Mouse (Mus musculus): ENCODE data around the gene Ntrk2. TPM values are rescaled to one million over a fixed set of nuclear protein-coding genes. Genes with fewer than 3 reads are reported as not detected.
"Not testable (repeated sequence)": the region's sequence is repeated elsewhere in the genome, so short reads cannot be mapped to it uniquely, and the experiment has no call there.

Ntrk2 gene
- total RNA-seq, 4 experiments from 2014 or later, result 1.2 to 4.7 (median 3.4) TPM

- DNase-seq (ENCODE audit: low spot score in 2 of 2), result no peak
Measured at GRCm38 (mm10) chr13:59030574-59030973, 224.2 kb downstream of the Ntrk2 start.

DNA sequence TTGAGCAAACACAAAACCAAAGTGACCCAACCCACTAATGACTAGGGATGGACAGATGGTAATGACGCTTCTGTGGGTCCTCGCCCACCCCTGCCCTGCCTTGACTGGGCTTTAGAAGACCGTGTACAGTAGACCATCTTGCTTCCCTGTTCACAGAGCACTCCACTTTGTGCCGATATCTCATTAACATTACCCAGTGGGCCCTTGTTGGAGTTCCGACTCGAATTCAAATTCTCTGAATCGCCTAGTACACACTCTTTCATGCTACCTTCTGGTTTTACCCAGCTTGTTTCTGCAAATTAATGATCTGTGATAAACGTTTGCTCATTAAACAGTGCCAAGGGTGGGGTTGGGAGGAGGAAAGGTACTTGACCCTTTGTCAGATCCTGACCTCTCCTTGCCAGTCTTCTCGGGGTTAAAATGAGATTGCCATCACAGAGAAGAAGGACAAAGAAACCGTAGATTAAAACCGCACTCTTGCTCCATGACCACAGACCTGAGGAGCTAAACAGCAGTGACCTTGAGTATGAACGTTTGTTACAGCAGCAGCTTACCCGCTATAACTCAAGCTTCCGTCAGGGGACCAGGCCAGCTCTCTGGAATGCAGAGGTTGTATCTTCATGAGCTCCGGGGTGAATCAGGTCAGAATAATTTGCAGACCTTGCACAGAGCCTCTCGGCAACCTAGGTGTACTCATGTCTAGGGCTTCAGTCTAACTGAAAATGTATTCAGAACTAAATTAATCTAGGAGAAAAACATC lies 234.0 kb downstream of the Ntrk2 start:
- no peak for DNase-seq (ENCODE audit: low spot score in 2 of 2)

DNA sequence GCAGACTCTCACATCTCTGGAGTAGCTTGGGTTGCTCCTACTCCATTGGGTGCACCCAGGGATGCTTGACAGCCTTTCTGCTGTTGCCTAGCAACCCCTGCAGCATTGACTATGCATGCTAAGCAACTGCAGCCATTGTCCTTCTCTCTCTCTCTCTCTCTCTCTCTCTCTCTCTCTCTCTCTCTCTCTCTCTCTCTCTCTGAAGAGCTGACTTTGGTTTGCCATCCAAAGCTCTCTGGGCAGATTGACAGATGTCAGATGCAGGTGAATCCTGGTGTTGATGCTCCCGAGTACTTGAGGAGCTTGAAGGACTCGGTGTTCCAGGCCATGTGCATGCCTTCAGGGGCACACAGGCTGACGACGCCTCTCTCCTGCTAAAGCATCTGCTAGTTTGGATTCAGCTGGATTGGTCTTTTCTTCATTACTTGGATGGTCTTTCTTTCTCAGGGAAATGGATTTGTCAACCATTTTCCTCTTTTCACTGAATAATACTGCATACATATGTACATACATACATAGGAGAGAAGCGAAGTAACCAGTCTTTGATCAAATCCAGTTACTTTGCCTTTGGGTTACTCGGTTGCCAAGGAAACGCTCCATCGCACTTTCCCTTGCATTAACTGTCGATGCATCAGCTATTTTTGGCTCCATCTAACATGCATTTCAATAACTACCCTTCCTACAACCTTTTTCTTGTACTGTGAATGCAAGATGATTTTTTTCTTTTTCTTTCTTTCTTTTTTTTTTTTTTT lies 234.8 kb downstream of the Ntrk2 start:
- DNase-seq (ENCODE audit: low spot score in 2 of 2), result no peak

DNA sequence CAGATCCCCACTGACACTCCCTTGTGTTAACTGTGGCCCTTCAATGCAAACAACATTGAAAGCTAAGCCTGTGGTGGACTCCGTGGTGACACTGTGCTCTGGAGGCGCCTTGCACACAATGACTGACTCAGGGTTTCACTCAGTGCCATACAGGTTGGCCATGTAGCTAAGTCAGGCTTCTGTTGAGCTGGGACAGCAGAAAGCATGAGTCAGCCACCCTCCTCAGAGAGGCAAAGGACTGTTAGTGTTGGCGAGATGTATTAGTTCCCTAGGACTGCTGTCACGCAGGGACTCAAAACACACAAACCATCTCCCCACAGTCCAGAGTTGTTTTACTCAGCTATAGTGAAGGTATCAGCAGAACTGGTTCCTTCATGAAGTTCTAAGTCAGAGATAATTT lies 245.8 kb downstream of the Ntrk2 start:
- DNase-seq (ENCODE audit: low spot score in 2 of 2), result no peak

- DNase-seq (ENCODE audit: low spot score in 2 of 2), result not testable (repeated sequence)
Measured at GRCm38 (mm10) chr13:59054331-59054730, 248.0 kb downstream of the Ntrk2 start.

DNA sequence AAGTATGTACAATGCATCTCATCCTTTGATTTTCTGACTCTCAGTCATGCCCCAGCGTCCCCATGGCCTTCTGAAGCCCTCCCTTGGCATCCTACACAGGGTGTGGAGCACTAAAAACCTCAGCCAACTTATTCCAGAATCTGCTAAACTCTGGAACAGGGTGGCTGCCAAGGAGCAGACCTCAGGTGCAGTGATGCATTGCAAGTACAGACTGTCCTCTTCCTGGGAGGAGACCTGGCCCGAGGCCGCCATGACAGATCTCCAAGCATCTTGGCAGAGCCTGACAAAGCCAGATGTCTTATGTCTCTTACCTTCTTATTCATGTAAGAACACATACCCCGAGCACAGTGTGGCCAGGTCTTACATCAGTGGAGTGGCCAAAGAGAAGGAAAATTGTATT lies 250.5 kb downstream of the Ntrk2 start:
- DNase-seq (ENCODE audit: low spot score in 2 of 2), result peak in 1 of 2 experiments; percentile 15

DNA sequence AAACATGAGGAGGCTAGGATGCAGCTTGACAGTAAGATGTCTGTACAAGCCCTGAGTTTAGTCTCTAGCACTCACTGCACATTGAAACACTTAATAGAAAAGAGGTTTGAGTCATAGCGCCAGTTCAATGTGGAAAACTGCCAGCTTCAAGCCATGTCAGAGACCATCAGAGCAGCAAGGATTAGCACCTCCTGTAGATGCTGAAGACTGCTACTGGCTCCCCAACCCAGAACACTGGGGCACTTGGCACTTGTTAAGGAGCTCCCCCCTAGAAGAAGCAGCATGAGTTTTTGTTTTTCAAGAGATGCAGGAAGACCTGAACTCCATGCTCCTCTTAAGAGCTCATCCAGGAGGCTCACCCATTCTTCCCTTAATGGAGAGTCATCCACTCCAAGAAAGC lies 251.5 kb downstream of the Ntrk2 start:
- no peak for DNase-seq (ENCODE audit: low spot score in 2 of 2)

GRCm38 (mm10) chr13:59059118-59059517 lies 252.7 kb downstream of the Ntrk2 start:
- DNase-seq (ENCODE audit: low spot score in 2 of 2), result no peak

DNA sequence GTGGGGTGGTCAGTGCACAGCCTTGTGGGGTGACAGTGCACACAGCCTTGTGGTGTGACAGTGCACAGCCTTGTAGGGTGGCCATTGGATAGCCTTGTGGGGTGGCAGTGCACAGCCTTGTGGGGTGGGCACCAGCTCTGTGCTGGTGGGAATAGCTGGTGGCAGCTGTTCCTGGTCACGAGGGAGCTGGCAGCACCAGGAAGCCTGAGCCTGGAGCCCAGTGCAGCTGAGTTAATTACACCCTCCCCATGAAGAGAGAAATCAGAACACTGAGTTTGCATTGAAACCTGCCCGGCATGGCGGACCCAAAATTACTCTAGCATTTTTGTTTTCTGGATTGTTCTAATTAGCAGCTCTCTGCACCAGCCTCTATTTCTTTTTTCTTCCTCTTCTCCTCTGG lies 259.3 kb downstream of the Ntrk2 start:
- DNase-seq (ENCODE audit: low spot score in 2 of 2), result no peak

- DNase-seq (ENCODE audit: low spot score in 2 of 2), result peak; percentile 51 to 61
Measured at GRCm38 (mm10) chr13:59073635-59074256, 267.4 kb downstream of the Ntrk2 start.

DNA sequence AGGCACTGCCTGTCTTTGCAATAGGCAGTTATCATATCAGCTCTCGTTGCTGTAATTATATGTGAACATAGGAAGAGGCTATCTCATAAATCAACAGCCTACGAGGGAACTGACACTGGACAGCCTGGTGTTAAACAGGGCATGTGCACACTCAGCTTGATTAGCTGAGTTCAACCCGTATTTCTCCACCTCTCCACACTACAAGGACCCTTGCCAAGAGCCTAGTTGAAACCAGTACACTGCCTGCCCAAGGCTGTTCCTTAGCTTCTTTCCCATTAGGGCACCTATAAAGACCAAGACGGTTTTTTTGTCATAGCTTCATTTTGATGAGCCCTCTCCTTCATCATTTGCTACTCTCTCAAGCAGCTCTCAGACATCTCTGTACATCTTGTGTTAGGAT lies 270.1 kb downstream of the Ntrk2 start:
- DNase-seq (ENCODE audit: low spot score in 2 of 2), result no peak

- DNase-seq (ENCODE audit: low spot score in 2 of 2), result no peak
Measured at GRCm38 (mm10) chr13:59079761-59080461, 273.5 kb downstream of the Ntrk2 start.

GRCm38 (mm10) chr13:59080468-59080867 lies 274.1 kb downstream of the Ntrk2 start:
- no peak for DNase-seq (ENCODE audit: low spot score in 2 of 2)

- no peak for DNase-seq (ENCODE audit: low spot score in 2 of 2)
Measured at GRCm38 (mm10) chr13:59089016-59089415, 282.6 kb downstream of the Ntrk2 start.

DNA sequence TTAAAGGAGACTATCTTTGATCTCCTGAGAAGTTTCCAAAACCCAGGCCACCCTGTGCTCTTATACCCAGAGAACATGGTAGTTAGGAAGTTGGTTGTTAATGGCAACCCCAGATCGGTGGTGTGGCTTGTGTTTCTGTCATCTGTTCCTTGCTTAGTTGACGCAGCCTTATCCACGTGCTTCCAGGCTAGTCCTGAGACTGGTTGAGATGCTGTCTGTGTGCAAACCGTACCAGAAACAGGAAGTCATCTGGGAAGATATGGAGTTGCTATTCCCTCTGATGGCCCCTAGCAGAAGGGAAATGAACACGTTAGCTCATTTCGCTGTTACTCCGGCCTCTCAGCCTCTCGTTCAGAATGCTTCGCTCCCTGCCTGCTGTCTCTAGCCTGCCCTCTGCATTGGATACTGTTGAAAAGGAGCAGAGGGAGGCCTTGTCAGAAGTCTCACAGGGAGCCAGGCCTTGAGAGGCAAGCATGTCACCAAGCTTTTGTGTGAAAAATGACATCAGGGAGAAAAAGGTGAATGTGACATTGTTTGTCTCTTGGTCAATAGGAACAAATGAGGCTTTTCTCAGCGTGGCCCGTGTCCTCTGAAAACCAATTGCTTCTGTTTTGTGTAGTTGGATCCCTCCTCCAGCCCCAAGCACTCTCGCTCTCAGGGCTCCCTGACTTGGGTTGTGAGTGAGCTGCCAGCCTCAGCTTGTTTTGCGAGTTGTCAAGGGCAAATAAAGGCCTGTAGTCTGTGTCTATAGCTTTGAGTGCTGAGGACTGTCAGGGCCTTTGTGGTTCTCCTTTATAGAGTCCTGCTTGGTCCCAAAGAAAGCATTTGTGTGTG lies 285.0 kb downstream of the Ntrk2 start:
- DNase-seq (ENCODE audit: low spot score in 2 of 2), result no peak

DNA sequence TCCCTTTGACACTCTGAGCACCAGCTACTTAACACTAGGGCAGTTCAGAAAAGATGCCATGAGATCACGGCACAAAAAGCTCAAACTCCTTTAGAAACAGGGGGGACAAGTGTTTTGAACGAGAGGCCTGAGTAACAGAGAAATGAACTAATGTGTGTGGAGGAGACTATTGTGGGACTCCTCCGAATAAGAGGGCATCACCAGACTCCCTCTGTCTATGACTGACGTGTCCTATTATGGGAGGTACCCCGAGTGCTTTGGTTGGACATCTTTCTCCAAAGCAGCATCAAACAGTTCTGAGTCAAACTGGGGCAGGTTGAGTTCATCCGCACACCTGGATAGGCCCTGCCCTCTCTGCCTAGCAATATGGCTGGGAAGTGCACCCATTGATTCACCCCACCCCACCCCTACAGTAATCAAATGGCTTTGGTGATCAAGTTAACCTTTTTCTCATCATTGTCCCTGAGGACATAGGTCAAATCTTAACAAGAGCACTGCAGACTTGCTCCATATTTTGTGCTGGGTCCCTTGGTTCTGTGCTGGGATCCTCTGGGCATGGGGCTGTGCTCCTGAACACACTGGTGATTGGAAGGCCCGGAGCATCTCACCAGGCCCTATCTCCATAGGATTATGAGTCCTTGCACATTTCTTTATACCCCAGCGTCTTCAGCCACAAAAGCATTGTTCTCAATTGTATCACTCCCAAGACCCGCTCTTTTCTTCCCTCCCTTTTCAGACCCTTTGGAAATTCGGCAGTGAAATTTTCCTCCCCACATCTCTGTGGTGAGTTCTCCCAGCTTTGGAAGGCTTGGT lies 285.9 kb downstream of the Ntrk2 start:
- DNase-seq (ENCODE audit: low spot score in 2 of 2), result no peak

- no peak for DNase-seq (ENCODE audit: low spot score in 2 of 2)
Measured at GRCm38 (mm10) chr13:59092858-59093154, 286.4 kb downstream of the Ntrk2 start.

DNA sequence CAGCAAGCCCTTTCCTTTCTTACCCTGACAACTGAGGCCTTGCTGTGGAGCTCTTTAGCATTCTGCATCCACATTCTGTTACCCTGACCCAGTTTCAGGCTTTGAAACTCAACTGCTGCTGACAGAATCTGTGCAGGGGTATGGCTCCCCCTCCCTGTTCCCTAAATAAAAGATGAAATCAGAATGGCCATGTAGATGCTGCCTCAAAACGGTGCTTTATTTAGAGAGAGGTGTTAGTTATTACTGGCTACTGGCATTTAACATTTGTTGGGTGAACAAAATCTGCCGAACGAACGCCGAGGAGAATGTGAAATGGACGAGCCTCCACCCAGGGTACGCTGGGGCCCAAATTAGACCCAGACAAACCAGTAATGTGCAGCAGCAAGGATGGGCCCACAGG lies 288.4 kb downstream of the Ntrk2 start:
- no peak for DNase-seq (ENCODE audit: low spot score in 2 of 2)

GRCm38 (mm10) chr13:59095811-59096391 lies 289.5 kb downstream of the Ntrk2 start:
- DNase-seq (ENCODE audit: low spot score in 2 of 2), result no peak

GRCm38 (mm10) chr13:59100086-59100485 lies 293.7 kb downstream of the Ntrk2 start:
- no peak for DNase-seq (ENCODE audit: low spot score in 2 of 2)

All from gastrocnemius, adult 8-10 months (tissue).